Mouse (Mus musculus): Measurements from ENCODE around the gene Gm3336. TPM values are rescaled to one million over a fixed set of nuclear protein-coding genes. Genes with fewer than 3 reads are reported as not detected.

Gene Gm3336
- polyA plus RNA-seq, 1 experiment, result not detected

DNA sequence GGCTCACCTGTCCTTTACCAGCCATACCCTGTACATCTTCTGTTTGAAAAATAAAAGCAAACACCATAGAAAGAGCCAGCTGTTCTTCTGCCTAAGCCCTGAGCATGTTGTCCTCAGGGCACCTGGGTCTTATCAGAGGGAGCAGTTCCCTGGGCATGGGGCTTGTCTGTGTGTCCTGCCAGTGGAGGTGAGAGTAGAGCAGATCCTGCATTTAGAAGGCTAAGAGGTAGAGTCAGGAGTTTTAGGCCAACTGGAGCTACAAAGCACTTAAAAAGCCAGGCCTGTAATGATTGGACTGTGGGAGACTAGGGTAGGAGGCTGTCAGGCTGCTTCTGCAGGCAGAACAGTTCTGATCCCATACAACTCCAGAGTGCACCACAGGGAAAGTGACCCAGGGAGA lies 39.7 kb upstream of the Gm3336 start:
- no peak for TF ChIP-seq CTCF (IDR thresholded peaks at IDR 0.05; ENCODE audit: borderline replicate concordance, insufficient read depth, low read length)
- TF ChIP-seq POLR2A (IDR thresholded peaks at IDR 0.05; ENCODE audit: low read depth, low read length), result no peak
- no peak overlapping the region for H3K27ac ChIP-seq (ENCODE audit: insufficient read depth, low read length)
- peaks cover 11% of the 10 kb centered on the region; the same call in 1 of the 2 replicates for H3K4me1 ChIP-seq (ENCODE audit: control insufficient read depth, insufficient read depth, low read length)
- no peak overlapping the region for H3K4me3 ChIP-seq (ENCODE audit: insufficient read depth, low read length)

DNA sequence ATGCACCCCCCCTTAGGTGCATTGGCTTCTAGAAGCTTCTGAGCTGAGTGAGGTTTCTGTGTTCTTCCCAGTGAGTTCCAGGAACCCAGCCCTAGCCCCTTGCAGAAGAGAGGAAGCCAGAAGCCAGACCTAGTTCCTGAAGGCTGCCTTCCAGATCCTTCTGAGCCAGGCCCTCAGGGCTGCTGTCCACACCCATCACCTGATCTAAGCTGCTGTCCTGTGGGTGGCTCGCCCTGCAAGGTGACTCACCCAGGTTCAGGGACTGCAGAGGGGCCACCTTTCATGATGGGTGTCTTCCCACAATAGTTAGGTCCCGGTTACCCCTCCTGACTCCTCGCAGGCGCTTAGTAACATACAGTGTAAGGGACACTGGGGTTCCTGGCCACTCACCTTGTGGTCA lies 38.9 kb upstream of the Gm3336 start:
- H3K4me1 ChIP-seq (ENCODE audit: control insufficient read depth, insufficient read depth, low read length), result peaks cover 7% of the 10 kb centered on the region; the same call in 1 of the 2 replicates
- H3K4me3 ChIP-seq (ENCODE audit: insufficient read depth, low read length), result no peak overlapping the region
- TF ChIP-seq CTCF (IDR thresholded peaks at IDR 0.05; ENCODE audit: borderline replicate concordance, insufficient read depth, low read length), result no peak
- no peak for TF ChIP-seq POLR2A (IDR thresholded peaks at IDR 0.05; ENCODE audit: low read depth, low read length)
- no peak overlapping the region for H3K27ac ChIP-seq (ENCODE audit: insufficient read depth, low read length)

DNA sequence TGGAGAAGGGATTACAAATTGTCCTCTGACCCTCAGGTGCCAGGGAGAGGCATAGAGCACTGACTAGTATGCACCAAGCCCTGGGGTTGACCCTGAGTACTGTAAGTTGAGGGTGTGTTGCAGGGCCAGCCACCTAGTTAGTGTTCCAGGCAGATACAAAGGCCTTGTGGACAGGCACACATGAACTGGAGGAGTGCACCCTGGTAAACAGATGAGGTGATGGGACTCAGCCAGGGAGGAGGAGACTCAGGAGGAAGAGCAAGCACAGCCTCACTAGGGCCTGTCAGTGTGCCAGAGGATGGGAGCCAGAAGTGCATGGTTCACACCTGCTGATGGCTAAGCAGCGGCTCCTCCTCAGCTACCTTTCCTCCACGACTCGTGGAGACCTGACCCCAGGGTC lies 38.3 kb upstream of the Gm3336 start:
- H3K4me3 ChIP-seq (ENCODE audit: insufficient read depth, low read length), result no peak overlapping the region
- H3K27ac ChIP-seq (ENCODE audit: insufficient read depth, low read length), result no peak overlapping the region
- peaks cover 8% of the 10 kb centered on the region for H3K4me1 ChIP-seq (ENCODE audit: control insufficient read depth, insufficient read depth, low read length)
- TF ChIP-seq CTCF (IDR thresholded peaks at IDR 0.05; ENCODE audit: borderline replicate concordance, insufficient read depth, low read length) (no peak), POLR2A (IDR thresholded peaks at IDR 0.05; ENCODE audit: low read depth, low read length) (no peak)

DNA sequence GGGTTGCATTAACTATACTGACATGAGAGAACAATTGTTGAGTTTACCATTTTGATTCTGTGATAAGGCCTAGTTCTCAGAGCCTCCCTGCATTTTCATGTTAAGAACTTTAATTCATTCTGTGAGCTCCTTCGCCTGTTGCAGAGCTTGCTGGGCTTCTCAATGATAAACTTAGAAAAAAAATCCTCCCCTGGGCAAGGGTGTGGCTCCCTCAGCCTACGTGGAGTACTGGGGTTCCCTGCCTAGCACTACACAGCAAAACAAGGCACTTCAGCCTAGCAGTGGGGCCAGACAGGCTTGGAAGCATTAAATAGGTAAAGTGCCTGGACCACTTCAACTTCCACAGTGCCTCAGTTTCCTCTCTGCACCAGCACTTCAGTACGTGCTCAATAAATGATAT lies 36.9 kb upstream of the Gm3336 start:
- H3K4me3 ChIP-seq (ENCODE audit: insufficient read depth, low read length), result no peak overlapping the region
- 0 out of 2 replicates have a peak overlapping the region, but pooled peaks have one; percentile 49 for H3K27ac ChIP-seq (ENCODE audit: insufficient read depth, low read length)
- TF ChIP-seq CTCF (IDR thresholded peaks at IDR 0.05; ENCODE audit: borderline replicate concordance, insufficient read depth, low read length), result no peak
- TF ChIP-seq POLR2A (IDR thresholded peaks at IDR 0.05; ENCODE audit: low read depth, low read length), result no peak
- peaks cover 8% of the 10 kb centered on the region for H3K4me1 ChIP-seq (ENCODE audit: control insufficient read depth, insufficient read depth, low read length)

DNA sequence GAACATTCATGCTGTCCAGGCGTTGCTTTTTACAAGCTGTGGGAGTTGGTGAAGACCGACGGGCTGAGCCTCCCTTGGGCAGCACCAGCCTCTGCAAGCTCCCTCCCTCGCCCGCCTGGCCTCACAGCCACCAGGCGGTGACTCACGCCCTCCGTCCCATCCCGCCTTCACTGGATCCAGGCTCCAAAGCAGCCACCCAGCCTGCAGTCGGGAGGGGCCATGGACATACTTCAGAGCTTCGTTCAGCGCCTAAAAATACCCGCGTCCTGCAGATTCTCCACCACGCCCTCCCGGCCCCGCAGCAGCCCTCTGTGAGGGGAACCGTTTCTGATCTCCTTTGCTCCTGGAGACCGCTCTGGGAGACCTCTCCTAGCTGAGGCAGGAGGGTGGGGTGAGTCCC lies 36.1 kb upstream of the Gm3336 start:
- peak overlapping the region; percentile 49 for H3K27ac ChIP-seq (ENCODE audit: insufficient read depth, low read length)
- TF ChIP-seq POLR2A (IDR thresholded peaks at IDR 0.05; ENCODE audit: low read depth, low read length), result peak; percentile 49; the same call in 1 of the 2 replicates
- no peak for TF ChIP-seq CTCF (IDR thresholded peaks at IDR 0.05; ENCODE audit: borderline replicate concordance, insufficient read depth, low read length)

DNA sequence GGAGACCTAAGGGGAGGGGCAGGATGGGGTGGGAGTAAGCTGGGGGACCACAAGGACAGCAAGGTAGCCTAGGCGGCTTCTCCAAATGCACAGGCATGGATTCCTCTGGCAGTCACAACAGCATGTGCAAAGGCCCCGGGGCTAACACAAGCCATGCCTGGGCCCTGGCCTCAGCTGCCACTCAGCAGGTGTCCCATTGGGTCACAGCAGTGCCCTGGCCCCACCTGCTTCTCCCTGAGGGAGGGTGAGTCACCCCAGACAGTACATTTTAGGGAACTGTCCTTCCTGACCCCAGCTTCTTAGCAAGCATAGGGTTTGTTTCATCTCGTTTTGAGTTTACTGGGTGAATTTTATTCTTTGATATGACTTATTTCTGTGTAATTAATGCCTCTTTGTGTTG lies 35.7 kb upstream of the Gm3336 start:
- TF ChIP-seq CTCF (IDR thresholded peaks at IDR 0.05; ENCODE audit: borderline replicate concordance, insufficient read depth, low read length) (no peak), POLR2A (IDR thresholded peaks at IDR 0.05; ENCODE audit: low read depth, low read length) (no peak)
- Histone ChIP-seq H3K27ac (ENCODE audit: insufficient read depth, low read length) (peak overlapping the region; percentile 36), H3K4me1 (ENCODE audit: control insufficient read depth, insufficient read depth, low read length) (peaks cover 8% of the 10 kb centered on the region), H3K4me3 (ENCODE audit: insufficient read depth, low read length) (no peak overlapping the region)

More for the DNA sequence above, 36.1 kb upstream of the Gm3336 start:
- no peak overlapping the region for H3K4me3 ChIP-seq (ENCODE audit: insufficient read depth, low read length)
- peaks cover 8% of the 10 kb centered on the region for H3K4me1 ChIP-seq (ENCODE audit: control insufficient read depth, insufficient read depth, low read length)

DNA sequence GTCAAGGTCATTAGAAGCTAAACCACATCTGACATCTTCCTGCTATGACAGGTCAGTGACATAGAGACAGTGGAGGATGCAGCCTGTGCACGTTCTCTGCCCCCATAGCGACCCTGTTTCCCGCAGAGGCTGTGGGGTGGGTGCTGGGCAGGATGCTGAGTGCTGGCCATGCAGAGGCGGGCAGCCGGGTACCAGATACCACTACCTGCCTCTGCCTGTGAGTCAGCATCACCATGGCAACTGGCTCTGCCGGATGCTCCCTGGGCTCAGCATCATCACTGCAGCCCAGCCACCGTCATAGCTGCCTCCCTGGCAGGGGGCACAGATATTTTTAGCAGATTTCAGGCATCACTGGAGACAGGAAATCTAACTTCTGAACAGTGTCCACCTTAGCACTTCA lies 34.1 kb upstream of the Gm3336 start:
- Histone ChIP-seq H3K4me1 (ENCODE audit: control insufficient read depth, insufficient read depth, low read length) (peaks cover 8% of the 10 kb centered on the region), H3K27ac (ENCODE audit: insufficient read depth, low read length) (no peak overlapping the region), H3K4me3 (ENCODE audit: insufficient read depth, low read length) (no peak overlapping the region)
- TF ChIP-seq POLR2A (IDR thresholded peaks at IDR 0.05; ENCODE audit: low read depth, low read length), result no peak
- no peak for TF ChIP-seq CTCF (IDR thresholded peaks at IDR 0.05; ENCODE audit: borderline replicate concordance, insufficient read depth, low read length)

DNA sequence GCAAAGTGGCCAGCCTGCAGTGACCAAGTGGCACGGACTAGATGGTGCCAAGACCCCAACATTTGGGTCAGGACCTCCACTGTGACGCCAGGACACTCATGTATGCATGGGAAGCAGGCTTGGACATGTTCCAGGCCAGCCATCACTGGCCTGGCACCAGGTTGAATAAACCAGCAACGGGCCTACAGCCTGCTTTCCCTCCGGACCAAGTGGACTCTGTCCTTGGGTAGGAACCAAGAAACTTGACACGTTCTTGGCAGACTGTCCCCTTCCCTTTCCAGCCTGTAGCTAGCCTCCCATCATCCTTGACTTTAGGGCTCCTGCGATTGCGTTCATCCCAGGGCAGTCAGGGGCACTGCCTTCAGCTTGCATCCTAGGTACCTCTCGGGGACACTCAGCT lies 30.8 kb upstream of the Gm3336 start:
- H3K4me1 ChIP-seq (ENCODE audit: control insufficient read depth, insufficient read depth, low read length), result peaks cover 3% of the 10 kb centered on the region; the same call in 1 of the 2 replicates
- H3K4me3 ChIP-seq (ENCODE audit: insufficient read depth, low read length), result no peak overlapping the region
- TF ChIP-seq POLR2A (IDR thresholded peaks at IDR 0.05; ENCODE audit: low read depth, low read length) (no peak), CTCF (IDR thresholded peaks at IDR 0.05; ENCODE audit: borderline replicate concordance, insufficient read depth, low read length) (no peak)
- H3K27ac ChIP-seq (ENCODE audit: insufficient read depth, low read length), result no peak overlapping the region

DNA sequence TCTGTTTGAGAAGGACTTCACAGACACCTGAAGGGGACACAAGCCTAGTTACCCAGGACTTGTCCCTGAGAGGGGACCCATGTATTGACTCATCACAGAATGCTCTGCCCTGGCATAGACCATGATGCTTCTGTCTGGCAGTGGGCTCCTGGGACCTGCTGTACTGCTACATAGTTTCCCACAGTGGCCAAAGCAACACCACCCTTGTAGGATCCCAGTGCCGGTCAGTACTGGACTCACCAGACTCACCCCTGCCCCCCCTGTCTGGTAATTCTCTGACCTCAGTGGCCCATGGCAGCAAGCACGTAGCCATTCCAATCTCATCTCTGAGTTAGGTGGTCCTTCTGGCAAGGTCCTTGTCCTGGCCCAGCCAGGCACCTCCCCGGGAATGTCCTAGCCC lies 30.2 kb upstream of the Gm3336 start:
- TF ChIP-seq CTCF (IDR thresholded peaks at IDR 0.05; ENCODE audit: borderline replicate concordance, insufficient read depth, low read length) (no peak), POLR2A (IDR thresholded peaks at IDR 0.05; ENCODE audit: low read depth, low read length) (no peak)
- H3K27ac ChIP-seq (ENCODE audit: insufficient read depth, low read length), result no peak overlapping the region

DNA sequence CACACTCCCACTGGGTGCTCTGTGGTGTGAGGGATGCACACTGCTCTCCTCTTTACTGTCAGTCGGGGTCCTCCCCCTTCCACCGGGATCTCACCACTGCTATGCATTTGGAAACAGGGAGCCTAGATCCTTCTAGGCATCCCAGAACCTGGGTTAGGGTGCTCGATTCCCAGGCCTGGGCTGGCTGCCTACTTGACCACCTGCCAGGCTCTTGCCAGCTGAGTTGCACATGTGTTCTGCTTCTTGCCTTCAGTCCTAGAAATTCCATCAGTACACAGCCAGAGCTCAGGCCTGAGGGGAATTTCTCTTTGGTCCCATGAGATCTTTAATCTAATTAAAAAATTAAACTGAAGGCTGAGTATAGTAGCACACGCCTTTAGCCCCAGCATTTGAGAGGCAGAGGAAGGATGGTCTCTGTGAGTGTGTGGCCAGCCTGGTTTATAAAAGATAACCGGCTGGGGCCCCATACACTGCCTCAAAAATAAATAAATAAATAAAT lies 28.4 kb upstream of the Gm3336 start:
- Histone ChIP-seq H3K4me1 (ENCODE audit: control insufficient read depth, insufficient read depth, low read length) (no peaks in the 10 kb centered on the region), H3K4me3 (ENCODE audit: insufficient read depth, low read length) (no peak overlapping the region), H3K27ac (ENCODE audit: insufficient read depth, low read length) (no peak overlapping the region)
- TF ChIP-seq POLR2A (IDR thresholded peaks at IDR 0.05; ENCODE audit: low read depth, low read length) (no peak), CTCF (IDR thresholded peaks at IDR 0.05; ENCODE audit: borderline replicate concordance, insufficient read depth, low read length) (no peak)

More for the DNA sequence above, 30.2 kb upstream of the Gm3336 start:
- Histone ChIP-seq H3K4me1 (ENCODE audit: control insufficient read depth, insufficient read depth, low read length) (peaks cover 3% of the 10 kb centered on the region; the same call in 1 of the 2 replicates), H3K4me3 (ENCODE audit: insufficient read depth, low read length) (no peak overlapping the region)
